ENCODE assay signal across 20 mouse cellular contexts in genomic region chr19:32269141-32269843, GRCm38 (mm10).
DNase-seq lines count a peak whose midpoint lies in the region; ATAC-seq and TF ChIP-seq lines count a peak whose summit lies in the region.
"Had no signal": no experiment of that assay in that cellular context is flagged by ENCODE, and none has a peak within 500 bp of the region (broad histone marks: within the 10 kb centered on the region; RNA-seq: fewer than 3 reads in every experiment).

No protein-coding gene starts in this region.

- no peak for TF ChIP-seq CTCF in liver, postnatal 0 days (IDR thresholded peaks at IDR 0.05; ENCODE audit: low read depth)

- H3K27ac ChIP-seq in liver, embryonic 15.5 days (replicated peaks) = 0 out of 2 replicates have a peak overlapping the region, but pooled peaks have one; percentile 11
- H3K27ac ChIP-seq in liver, embryonic 12.5 days = no peak overlapping the region
- peak overlapping the region; percentile 17 for H3K27ac ChIP-seq in liver, postnatal 0 days (ENCODE audit: low read depth)
- H3K27ac ChIP-seq: embryonic facial prominence, embryonic 12.5 days; limb, embryonic 15.5 days; midbrain, embryonic 15.5 days had no signal

- H3K9me3 ChIP-seq in liver, embryonic 15.5 days (replicated peaks) = no peaks in the 10 kb centered on the region
- no peaks in the 10 kb centered on the region for H3K9me3 ChIP-seq in liver, embryonic 12.5 days (replicated peaks)
- H3K9me3 ChIP-seq in liver, postnatal 0 days (ENCODE audit: low read length) = no peaks in the 10 kb centered on the region
- H3K9me3 ChIP-seq: embryonic facial prominence, embryonic 12.5 days; limb, embryonic 15.5 days; megakaryocyte, embryonic 14.5 days; midbrain, embryonic 15.5 days had no signal

- no peak overlapping the region for H3K4me3 ChIP-seq in liver, embryonic 15.5 days (replicated peaks)
- no peak overlapping the region for H3K4me3 ChIP-seq in liver, embryonic 12.5 days
- no peak overlapping the region for H3K4me3 ChIP-seq in liver, postnatal 0 days (ENCODE audit: low read depth, low read length)
- H3K4me3 ChIP-seq: embryonic facial prominence, embryonic 12.5 days; limb, embryonic 15.5 days; megakaryocyte, embryonic 14.5 days; midbrain, embryonic 15.5 days had no signal

- no peaks in the 10 kb centered on the region for H3K27me3 ChIP-seq in liver, embryonic 15.5 days
- H3K27me3 ChIP-seq in liver, embryonic 12.5 days (replicated peaks) = no peaks in the 10 kb centered on the region
- no peaks in the 10 kb centered on the region for H3K27me3 ChIP-seq in liver, postnatal 0 days (ENCODE audit: insufficient read depth, low read length)
- H3K27me3 ChIP-seq: embryonic facial prominence, embryonic 12.5 days; limb, embryonic 15.5 days; megakaryocyte, embryonic 14.5 days; midbrain, embryonic 15.5 days had no signal

- H3K4me2 ChIP-seq in liver, embryonic 15.5 days = no peak overlapping the region
- H3K4me2 ChIP-seq in liver, embryonic 12.5 days = no peak overlapping the region
- no peak overlapping the region for H3K4me2 ChIP-seq in liver, postnatal 0 days (ENCODE audit: low read depth, low read length)
- H3K4me2 ChIP-seq: embryonic facial prominence, embryonic 12.5 days; heart, embryonic 11.5 days; limb, embryonic 15.5 days; midbrain, embryonic 15.5 days had no signal

- TF ChIP-seq EP300 in liver, postnatal 0 days (IDR thresholded peaks at IDR 0.05; ENCODE audit: low read depth) = no peak

- H3K9ac ChIP-seq in liver, embryonic 15.5 days = no peak overlapping the region
- H3K9ac ChIP-seq in liver, embryonic 12.5 days = no peak overlapping the region
- H3K9ac ChIP-seq in liver, postnatal 0 days (replicated peaks) = no peak overlapping the region
- H3K9ac ChIP-seq: embryonic facial prominence, embryonic 12.5 days; limb, embryonic 15.5 days; midbrain, embryonic 15.5 days had no signal

- WGBS in liver, embryonic 15.5 days (ENCODE audit: insufficient replicate concordance) = 80% methylated on average over 12 of the region's 12 CpGs
- 78% methylated on average over 12 of the region's 12 CpGs for WGBS in liver, embryonic 12.5 days (ENCODE audit: insufficient replicate concordance)
- 80% methylated on average over 12 of the region's 12 CpGs for WGBS in liver, postnatal 0 days (ENCODE audit: insufficient replicate concordance)

- peak; percentile 32 for ATAC-seq in frontal cortex, adult (ENCODE audit: low TSS enrichment)
- ATAC-seq in liver, embryonic 15.5 days (ENCODE audit: insufficient read depth) = no peak
- no peak for ATAC-seq in liver, embryonic 12.5 days
- no peak for ATAC-seq in liver, postnatal 0 days
- ATAC-seq: forebrain, embryonic 16.5 days; midbrain, embryonic 15.5 days had no signal

- H3K36me3 ChIP-seq in liver, embryonic 15.5 days (replicated peaks) = no peaks in the 10 kb centered on the region
- H3K36me3 ChIP-seq in liver, embryonic 12.5 days = no peaks in the 10 kb centered on the region
- no peaks in the 10 kb centered on the region for H3K36me3 ChIP-seq in liver, postnatal 0 days (replicated peaks; ENCODE audit: insufficient read depth, low read length)
- H3K36me3 ChIP-seq: embryonic facial prominence, embryonic 12.5 days; limb, embryonic 15.5 days; midbrain, embryonic 15.5 days had no signal

- H3K4me1 ChIP-seq in liver, embryonic 15.5 days (replicated peaks) = peaks cover 76% of the 10 kb centered on the region
- H3K4me1 ChIP-seq in liver, embryonic 12.5 days = peaks cover 73% of the 10 kb centered on the region
- peaks cover 61% of the 10 kb centered on the region for H3K4me1 ChIP-seq in liver, postnatal 0 days (ENCODE audit: insufficient read depth)
- H3K4me1 ChIP-seq: midbrain, embryonic 15.5 days had no signal

- DNase-seq in frontal cortex, postnatal 36 days (ENCODE audit: low spot score in 2 of 2) = no peak
- DNase-seq in kidney, adult 9 months = peak; percentile 57
- no peak for DNase-seq in kidney, postnatal 4 days
- DNase-seq in liver, postnatal 0 days = no peak
- no peak for DNase-seq in adipocyte (ENCODE audit: low spot score)
- DNase-seq: adrenal gland, adult 2 months; cerebellum, adult 11-12 months; cerebellum, postnatal 36 days; gastrocnemius, postnatal 14 days; lung, postnatal 14 days; right cerebral cortex, postnatal 14 days had no signal
